Mouse (Mus musculus) NIH3T3 (cell line): ENCODE data around the gene Tmem236.

ENCODE experiments used
- DNase-seq: peaks from one replicate; pipeline ENCODE4 v3.0.0-alpha.2; 2012; ENCODE audit warnings: low read depth

Tmem236 gene

GRCm38 (mm10) chr2:14174334-14174733 lies at the start of gene Tmem236:
Gene Tmem236 (plus strand): TSS chr2:14174523.
- no peak for DNase-seq

GRCm38 (mm10) chr2:14126387-14126786 lies 47.9 kb upstream of the Tmem236 start:
- no peak for DNase-seq

- DNase-seq: no peak
Observed at GRCm38 (mm10) chr2:14127629-14128028, 46.7 kb upstream of the Tmem236 start.

GRCm38 (mm10) chr2:14130641-14131339 lies 43.5 kb upstream of the Tmem236 start:
- no peak for DNase-seq

GRCm38 (mm10) chr2:14132468-14133326 lies 41.6 kb upstream of the Tmem236 start:
- no peak for DNase-seq

GRCm38 (mm10) chr2:14136906-14137305 lies 37.4 kb upstream of the Tmem236 start:
- DNase-seq: peak; percentile 61

- DNase-seq: no peak
Observed at GRCm38 (mm10) chr2:14139590-14139989, 34.7 kb upstream of the Tmem236 start.

- no peak for DNase-seq
Observed at GRCm38 (mm10) chr2:14140044-14140443, 34.3 kb upstream of the Tmem236 start.

- peak; percentile 61 for DNase-seq
Observed at GRCm38 (mm10) chr2:14145311-14145710, 29.0 kb upstream of the Tmem236 start.

- peak; percentile 46 for DNase-seq
Observed at GRCm38 (mm10) chr2:14146913-14147312, 27.4 kb upstream of the Tmem236 start.

GRCm38 (mm10) chr2:14150829-14151228 lies 23.5 kb upstream of the Tmem236 start:
- no peak for DNase-seq

GRCm38 (mm10) chr2:14151854-14152253 lies 22.5 kb upstream of the Tmem236 start:
- DNase-seq: no peak

- DNase-seq: no peak
Observed at GRCm38 (mm10) chr2:14159047-14159446, 15.3 kb upstream of the Tmem236 start.

- DNase-seq: no peak
Observed at GRCm38 (mm10) chr2:14159756-14160155, 14.6 kb upstream of the Tmem236 start.

GRCm38 (mm10) chr2:14164459-14165030 lies 9.8 kb upstream of the Tmem236 start:
- no peak for DNase-seq

GRCm38 (mm10) chr2:14165066-14165465 lies 9.3 kb upstream of the Tmem236 start:
- no peak for DNase-seq

- peak; percentile 24 for DNase-seq
Observed at GRCm38 (mm10) chr2:14165618-14166344, 8.5 kb upstream of the Tmem236 start.

GRCm38 (mm10) chr2:14167721-14168120 lies 6.6 kb upstream of the Tmem236 start:
- no peak for DNase-seq

GRCm38 (mm10) chr2:14176460-14177193 lies 2.3 kb downstream of the Tmem236 start:
- DNase-seq: no peak

- DNase-seq: no peak
Observed at GRCm38 (mm10) chr2:14184375-14184774, 10.1 kb downstream of the Tmem236 start.

- no peak for DNase-seq
Observed at GRCm38 (mm10) chr2:14190684-14191083, 16.4 kb downstream of the Tmem236 start.
